Mouse (Mus musculus) embryonic fibroblast, embryonic 13.5 days (primary cell): Measurements from ENCODE around the gene Slc38a2.

Experiments
- CTCF ChIP-seq: IDR thresholded peaks from 2 replicates; pipeline ENCODE4 v1.5.1; 2011; ENCODE audit warnings: mild to moderate bottlenecking, control low read depth, low read length, moderate library complexity, borderline replicate concordance; ENCODE audit not compliant: insufficient read depth
- POLR2A ChIP-seq: IDR thresholded peaks from 2 replicates; pipeline ENCODE4 v1.6.1; 2011; ENCODE audit warnings: low read depth, mild to moderate bottlenecking, control low read depth, low read length, moderate library complexity

DNA sequence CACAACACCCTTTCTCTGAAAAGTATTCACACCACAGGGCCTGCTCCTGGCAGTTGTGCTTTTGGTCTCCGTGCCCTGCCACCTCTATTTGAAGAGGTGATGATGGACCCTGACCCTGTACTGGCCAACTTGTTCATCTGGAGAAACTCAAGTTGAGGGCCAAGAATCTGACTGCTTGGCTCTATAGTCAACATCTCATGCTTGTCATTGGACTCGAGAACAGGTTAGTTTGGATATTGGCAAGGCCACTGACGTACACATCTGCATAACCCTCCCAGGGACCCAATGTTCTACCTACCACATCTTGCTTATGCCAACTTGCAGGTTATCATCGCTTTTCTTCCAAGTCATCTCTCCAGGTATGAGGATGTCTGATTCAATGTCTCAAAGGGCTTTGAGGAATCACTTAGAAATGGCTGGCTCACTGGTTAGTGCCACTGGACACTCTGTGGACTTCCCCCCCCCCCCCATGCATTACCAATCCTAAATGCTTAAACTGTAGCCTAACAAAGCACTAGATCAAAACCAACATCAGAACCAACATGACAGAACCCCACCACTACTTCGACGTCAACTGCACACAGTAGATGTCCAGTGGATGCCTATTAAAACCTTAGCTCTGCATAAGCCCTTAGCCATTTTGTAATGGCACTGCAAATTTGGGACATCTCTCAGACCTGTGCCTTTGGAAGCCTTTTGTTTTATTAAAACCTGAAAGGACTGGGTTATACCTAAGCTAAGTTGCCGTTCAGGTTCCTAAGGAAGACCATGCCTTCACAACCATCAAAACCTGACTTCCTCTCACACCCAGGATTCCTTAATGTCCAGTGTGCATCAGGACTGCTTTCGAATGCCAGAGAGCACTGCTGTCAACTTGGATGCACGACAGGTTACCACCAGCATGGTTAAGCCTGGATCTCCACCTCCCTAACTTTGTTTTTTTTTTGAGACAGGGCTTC lies 13.1 kb downstream of the Slc38a2 start:
- TF ChIP-seq POLR2A = peak; percentile 46
- TF ChIP-seq CTCF = no peak
